Mouse (Mus musculus) ZHBTc4 (cell line): ENCODE results near the gene Jade1.
A peak's percentile ranks its signal among the peaks of the same experiment; 100 is the strongest.

ENCODE experiments used
- DNase-seq: peaks from one replicate; pipeline ENCODE4 v3.0.0-alpha.2; 2011; ENCODE audit warnings: low read depth, low spot score

The Jade1 gene

GRCm38 (mm10) chr3:41575971-41576370 lies 20.4 kb downstream of the Jade1 start:
- DNase-seq = no peak

DNA sequence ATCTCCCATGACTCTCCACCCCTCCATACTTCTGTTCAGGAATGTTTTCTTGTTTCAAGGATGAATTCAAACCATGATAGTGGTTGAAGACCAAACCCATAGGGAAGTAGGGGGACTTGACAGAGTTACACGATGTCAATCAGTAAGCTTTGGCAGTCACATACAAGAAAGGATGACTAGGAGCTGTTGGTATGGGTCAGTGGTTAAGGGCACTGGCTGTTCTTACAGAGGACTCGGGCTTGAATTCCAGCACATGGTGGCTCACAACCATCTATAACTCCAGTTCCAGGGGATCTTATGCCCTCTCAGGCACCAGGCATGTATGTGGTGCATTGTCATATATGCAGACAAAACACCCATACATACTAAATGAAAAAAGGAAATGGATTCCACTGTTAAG lies 21.7 kb downstream of the Jade1 start:
- DNase-seq = no peak

DNA sequence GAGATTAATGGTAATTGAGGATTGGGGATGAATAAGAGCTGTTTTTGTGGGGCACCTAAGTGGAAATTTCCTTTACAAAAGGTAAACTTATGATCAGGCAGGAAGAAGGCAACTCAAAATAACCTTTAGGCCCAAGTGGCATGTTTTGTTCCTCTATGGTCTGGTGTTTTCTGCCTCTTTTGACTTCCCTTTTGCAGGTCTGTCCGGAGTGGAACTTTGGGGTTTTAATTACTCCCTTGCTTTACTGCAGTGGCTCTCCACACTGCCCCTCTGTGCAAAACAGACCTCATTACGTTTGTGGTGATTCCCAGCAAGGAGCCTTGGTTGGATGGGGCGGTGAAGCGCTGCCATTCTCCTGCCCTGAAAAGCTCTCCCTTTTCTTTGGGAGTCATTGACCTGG lies 24.3 kb downstream of the Jade1 start:
- no peak for DNase-seq

DNA sequence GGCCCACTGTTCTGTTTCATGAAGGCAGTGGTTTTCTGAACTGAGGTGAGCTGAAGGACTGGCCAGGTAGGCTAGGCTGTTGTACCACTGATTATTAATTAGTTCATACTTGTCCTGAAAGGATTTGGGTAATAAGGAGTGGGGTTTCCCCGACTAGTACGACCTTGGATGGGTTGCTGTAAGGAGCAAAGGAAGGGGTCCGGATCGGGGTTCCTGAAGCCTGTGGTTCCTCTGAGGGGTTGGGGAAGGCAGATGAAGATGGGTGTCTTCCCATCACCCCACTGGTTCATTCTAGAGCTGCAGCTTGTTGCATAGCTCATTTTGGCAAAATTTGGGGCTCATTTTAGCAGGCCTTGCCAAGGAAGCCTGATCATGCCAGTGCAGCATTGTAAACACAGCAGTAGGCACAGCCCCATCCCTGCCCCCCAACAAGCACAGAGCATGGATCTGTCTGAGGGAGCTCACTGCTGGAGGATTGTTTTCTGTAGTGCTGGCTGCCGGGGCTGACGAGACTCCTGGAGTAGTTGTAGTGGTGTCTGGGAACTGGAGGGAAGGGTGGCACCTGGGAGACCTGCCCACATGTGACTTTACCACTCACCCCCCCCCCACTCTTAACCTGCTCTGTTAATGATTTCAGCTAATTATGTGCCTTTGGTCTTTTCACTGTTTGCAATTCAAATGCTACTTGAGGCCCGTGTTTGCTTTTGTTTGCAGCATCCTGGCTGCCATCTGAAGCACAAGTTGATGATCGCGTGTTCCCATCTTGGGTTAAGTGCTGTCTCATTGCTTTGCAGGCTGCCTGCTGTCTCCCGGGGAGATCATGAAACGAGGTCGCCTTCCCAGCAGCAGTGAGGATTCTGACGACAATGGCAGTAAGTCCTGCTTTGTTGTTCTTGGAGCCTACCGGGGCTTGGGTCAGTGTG lies 25.1 kb downstream of the Jade1 start:
- DNase-seq = no peak

- DNase-seq = no peak
These were observed 25.9 kb downstream of the Jade1 start for GRCm38 (mm10) chr3:41581436-41581835.

DNA sequence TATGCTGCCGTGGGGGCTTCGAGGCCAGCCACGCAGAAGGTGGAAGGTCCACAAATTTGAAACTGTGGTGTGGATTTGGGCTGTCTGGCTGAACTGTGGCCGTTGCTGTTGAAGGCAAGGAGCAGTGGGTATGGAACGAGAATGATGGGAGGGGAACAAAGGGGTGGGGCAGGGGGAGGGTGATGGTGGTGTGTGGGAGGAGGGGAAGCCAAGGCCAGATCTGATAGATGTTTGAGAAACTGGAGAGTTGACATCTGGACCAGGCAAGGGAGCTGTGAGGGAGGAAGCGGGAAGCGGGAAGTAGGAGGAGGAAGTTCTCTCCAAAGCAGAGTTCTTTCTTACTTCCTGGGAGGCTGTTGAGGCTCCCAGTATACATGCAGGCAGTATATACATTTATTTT lies 26.7 kb downstream of the Jade1 start:
- peak; percentile 82 for DNase-seq

- no peak for DNase-seq
These were observed 27.6 kb downstream of the Jade1 start for GRCm38 (mm10) chr3:41583092-41583491.

DNA sequence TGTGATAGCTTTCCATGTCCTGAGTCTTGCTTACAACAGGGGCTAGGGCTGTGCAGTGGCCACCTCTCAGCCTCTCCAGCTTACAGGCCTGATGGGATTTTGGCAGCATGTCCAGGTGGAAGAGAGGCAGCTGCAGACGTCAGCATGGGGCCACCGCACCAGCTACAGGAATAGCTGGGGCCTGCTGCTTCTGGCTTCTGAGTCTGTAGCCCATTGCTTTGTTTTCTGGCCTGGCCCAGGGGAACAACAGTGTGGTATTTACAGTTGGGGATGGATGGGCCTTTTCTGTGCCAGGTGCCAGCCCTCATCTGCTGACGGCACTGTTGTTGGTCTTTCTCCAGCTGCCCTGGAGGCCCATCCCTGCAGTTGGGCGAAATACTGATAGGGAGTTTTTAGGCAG lies 28.1 kb downstream of the Jade1 start:
- no peak for DNase-seq

- peak; percentile 55 for DNase-seq
These were observed 30.0 kb downstream of the Jade1 start for GRCm38 (mm10) chr3:41585548-41585947.

DNA sequence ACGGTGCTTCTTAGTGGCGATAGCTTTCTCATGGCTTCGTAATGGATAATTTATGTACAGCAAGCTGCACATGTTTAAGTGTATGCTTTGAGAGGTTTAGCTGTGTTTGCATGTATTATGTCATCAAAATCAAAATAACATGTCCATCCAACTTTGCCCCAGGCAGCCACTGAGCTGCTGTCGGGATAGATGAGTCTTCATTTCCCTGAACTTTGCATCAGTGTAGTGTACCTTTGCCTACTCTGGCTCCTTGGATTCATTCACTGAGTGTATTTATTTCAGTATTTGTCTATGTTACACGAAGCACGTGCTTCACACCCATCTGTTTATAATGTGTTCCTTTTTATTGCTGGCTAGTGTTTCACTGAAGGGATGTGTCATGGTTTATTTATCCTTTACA lies 30.8 kb downstream of the Jade1 start:
- no peak for DNase-seq

DNA sequence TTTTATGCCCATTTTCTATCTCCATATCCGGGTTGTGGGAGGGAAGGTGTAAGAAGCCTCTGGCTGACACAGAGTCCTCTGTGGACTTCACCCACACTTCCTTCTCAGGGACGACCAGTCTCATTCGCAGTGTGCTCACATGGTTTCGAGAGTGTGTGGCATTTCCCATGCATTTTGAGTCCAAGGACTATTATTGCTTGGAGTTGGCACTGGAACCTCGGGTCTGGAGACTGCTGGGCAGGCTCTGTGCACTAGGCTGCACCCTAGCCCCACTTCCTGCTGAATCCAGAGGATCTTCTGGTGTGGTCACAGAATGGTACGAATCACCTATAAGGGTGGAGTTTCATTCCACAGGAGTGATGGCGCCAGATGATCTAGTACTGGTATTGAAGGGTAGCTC lies 31.4 kb downstream of the Jade1 start:
- no peak for DNase-seq

DNA sequence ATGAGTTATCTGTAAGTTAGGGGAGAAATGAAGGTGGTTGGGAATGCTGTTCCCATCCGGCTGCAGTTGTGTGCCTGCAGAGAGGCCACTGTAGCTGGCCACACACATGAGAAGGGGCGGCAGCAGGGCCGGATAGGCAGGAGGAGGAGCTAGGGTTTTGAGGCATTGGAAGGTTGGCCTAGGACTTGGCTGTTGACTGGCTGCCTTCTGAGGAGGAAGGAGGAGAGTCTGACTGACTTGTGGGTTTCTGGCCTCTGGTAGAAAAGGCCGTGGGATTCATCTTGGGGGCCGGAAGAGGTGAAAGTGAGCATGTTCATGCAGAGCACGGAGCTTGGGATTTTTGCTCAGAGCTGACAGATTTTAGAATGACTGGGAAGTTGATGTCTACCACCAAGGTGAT lies 32.1 kb downstream of the Jade1 start:
- peak; percentile 52 for DNase-seq

- DNase-seq = no peak
These were observed 33.0 kb downstream of the Jade1 start for GRCm38 (mm10) chr3:41588495-41588894.

GRCm38 (mm10) chr3:41589246-41589914 lies 33.8 kb downstream of the Jade1 start:
- no peak for DNase-seq

GRCm38 (mm10) chr3:41589988-41590387 lies 34.5 kb downstream of the Jade1 start:
- DNase-seq = no peak

- no peak for DNase-seq
These were observed 35.4 kb downstream of the Jade1 start for GRCm38 (mm10) chr3:41590695-41591559.

DNA sequence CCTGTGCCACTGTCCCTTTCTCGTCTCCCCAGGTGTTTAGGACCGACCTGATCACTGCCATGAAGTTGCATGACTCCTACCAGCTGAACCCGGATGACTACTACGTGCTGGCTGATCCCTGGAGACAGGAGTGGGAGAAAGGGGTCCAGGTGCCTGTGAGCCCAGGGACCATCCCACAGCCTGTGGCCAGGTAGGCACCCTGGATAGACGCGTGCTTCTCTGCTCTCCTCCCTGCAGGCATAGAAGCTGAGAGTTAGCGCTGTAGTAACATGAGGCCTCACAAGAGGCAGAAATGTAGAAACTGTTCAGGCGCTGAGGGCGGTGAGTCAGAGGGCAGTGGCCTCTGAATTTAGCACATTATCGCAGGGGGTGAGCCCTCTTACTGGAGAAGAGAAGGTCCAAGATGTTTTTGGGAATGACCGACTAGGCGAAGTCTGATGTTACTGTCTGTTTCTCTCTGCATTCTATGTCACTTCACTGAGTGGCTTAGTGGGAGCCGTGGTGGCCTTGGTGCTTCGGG lies 36.2 kb downstream of the Jade1 start:
- no peak for DNase-seq

- no peak for DNase-seq
These were observed 37.3 kb downstream of the Jade1 start for GRCm38 (mm10) chr3:41592805-41593204.

DNA sequence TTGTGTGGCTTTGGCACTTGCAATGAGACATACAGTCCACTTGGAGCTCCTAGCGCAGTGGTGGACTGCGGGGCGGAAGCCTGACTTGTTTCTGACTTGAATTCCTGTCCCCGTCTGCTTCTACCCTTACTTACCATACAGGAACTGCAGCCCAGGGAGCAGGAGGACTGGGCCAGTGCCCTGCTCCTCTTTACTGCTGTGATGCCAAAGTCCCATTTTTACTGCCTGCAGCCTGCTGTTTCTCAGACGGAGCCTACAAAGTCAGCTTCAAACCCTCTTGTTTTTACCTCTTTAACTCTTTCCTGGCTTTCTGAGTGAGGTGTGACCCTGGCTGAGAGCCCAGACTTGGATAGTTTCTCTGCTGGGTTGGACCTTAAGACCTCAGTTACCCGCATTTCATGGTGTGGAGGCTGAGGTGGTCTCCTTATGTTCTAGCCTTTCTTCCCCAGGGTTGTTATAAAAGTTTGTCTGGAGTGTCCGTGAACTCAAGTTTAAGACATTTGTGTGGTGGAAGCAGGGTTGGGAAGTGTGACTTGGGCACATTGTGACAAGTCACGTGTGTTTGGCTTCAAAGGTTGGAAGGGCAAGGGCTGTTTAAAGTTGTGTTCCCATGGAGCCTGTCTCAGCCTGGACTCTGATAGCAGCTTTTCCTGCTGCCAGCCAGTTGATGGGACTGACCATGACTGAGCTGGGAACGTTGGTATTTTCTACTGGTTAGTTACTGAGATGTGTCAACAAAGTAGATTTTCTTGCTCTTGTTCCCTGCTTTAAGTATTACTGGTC lies 38.8 kb downstream of the Jade1 start:
- peak; percentile 64 for DNase-seq

DNA sequence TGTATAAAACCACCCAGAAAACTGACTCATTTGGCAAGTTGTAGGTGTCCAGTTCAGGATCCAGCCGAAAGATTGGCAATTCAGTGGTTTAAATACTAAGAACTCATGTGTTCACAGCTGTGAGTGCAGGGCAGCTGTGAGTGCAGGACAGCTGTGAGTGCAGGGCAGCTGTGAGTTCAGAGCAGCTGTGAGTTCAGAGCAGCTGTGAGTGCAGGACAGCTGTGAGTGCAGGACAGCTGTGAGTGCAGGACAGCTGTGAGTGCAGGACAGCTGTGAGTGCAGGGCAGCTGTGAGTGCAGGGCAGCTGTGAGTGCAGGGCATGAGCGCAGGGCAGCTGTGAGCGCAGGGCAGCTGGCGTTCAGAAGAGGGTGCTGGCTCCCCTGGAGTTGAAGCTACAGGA lies 39.5 kb downstream of the Jade1 start:
- no peak for DNase-seq

DNA sequence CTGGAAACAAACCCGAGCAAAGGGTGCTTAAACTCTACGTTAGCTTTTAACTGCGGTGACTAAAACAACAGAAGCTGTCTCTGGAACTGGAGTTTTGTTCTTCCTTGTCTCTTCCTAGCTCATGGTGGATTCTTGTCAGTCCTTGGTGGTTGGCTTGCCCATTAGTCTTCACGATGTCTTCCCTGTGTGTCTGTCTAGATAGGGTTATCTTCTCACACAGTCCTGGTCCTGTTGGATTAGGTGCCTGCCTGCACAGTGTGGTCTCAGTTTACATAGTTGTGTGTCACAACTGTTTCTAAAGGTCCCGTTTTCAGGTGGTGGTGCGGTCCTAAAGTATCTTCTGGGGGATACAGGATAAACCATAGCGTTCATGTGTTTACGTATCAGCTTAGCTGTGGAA lies 41.5 kb downstream of the Jade1 start:
- DNase-seq = no peak
